Mouse (Mus musculus) skeletal muscle tissue, adult 2 months (tissue): ENCODE measurements around the gene H2-Q4.
"Not testable (repeated sequence)": the region's sequence is repeated elsewhere in the genome, so short reads cannot be mapped to it uniquely, and the experiment has no call there.

Source experiments
- DNase-seq: peaks from one replicate; pipeline ENCODE4 v3.0.0-alpha.2; 2012; ENCODE audit warnings: low read depth, low spot score

Gene H2-Q4

DNA sequence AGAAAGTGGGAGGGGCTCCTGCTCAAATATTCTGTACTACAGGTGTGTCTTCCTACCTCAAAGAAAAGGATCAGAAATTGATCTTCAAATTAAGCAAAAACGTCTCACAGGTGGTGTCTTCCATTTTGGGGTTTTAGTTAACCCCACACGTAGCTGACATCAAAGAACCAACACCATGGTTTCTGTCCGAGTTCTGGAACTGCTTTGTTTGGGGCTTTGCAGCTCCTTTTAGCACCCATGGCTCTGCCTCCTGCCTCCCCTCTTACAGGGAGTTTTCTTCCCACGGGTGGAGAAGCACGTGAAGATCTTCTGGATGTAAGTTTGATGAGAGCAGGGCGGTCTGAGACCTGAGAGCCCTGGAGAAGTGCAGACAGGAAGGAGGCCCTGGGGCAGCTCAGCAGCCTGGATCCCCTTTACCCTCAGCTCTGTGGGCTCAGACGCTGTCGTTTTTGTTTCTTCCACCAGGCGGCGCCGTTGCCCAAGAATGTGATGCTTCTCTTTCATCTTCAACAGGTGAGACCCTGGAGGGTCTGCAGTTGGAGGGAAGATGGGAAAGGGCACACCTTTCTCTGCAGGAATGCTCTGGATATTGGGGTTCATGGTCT, 40.9 kb downstream of the H2-Q4 start:
- not testable (repeated sequence) for DNase-seq

DNA sequence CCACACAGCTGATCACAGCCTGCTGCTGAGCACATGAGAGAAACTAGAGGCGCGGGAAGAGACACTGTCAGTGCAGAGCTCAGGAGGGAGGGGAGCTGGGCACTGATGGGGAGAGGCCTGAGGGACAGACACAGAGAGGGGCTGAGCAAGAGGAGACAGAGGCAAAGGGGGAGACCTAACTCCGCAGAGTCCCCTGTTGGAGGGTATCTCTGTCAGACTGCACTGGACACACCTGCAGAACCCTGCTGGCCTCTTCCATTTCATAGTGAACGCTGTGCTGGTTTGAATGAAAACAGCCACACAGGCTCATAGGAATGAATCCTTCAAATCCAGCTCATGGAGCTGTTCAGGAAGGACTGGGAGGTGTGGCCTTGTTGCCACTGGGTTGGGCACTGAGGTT, 41.9 kb downstream of the H2-Q4 start:
- not testable (repeated sequence) for DNase-seq

DNA sequence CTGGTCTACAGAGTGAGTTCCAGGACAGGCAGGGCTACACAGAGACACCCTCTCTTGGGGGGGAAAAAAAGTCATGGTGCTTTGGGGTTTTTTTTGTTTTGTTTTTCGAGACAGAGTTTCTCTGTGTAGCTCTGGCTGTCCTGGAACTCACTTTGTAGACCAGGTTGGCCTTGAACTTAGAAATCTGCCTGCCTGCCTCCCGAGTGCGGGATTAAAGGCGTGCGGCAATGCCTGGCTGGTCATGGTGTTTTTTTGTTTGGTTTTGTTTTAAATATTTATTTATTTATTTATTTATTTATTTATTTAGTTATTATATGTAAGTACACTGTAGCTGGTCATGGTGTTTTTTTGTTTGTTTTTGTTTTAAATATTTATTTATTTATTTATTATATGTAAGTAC, 42.9 kb downstream of the H2-Q4 start:
- DNase-seq: not testable (repeated sequence)

DNA sequence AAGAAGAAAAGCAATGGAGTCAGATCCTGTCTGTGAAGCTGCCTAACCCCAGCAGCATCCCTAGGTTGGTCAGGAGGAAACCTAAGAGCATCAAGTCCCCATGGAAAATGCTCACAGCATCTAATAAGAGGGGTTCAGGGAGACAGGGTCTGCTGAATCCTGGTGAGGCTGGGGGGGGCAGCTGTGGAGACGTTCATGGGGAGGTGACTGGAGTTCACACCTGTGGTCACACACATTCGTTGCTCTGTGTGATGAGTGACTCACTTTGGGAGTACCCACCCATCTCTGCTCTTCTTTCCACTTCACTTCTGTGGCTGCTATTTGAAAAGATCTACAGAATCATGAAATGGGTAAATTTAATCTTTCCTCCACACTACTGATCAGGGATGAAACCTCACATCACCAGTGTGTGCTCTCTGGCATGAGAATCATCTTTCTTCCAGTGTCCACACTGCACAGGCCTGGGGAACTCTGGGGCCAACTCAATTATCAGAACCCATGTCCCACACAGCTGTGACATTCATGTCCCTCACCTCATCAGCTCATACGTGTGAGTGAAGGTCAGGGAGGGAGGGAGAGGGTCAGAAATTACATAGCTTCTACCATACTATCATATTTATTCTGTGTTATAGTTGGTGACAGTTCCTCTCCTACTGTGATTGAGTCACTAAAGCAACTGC, 43.9 kb downstream of the H2-Q4 start:
- DNase-seq: not testable (repeated sequence)

DNA sequence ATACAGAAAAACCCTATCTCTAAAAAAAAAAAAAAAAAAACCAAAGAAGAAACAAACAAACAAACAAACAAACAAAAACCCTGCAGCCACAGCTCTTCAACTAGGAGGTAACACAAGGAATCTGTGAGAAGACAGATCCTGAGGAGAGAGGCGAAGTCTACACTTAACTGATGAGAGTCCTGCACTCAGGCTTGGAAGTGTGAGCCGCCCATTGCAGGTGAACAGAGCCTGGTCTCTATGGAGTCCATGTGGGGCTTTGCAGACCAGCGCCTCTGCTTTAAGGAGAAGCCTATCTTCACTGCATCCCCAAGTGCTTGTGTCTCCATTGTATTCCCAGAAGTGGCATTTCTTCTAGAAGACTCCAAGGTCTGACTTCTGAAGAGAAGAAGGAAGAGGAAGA, 44.7 kb downstream of the H2-Q4 start:
- not testable (repeated sequence) for DNase-seq

DNA sequence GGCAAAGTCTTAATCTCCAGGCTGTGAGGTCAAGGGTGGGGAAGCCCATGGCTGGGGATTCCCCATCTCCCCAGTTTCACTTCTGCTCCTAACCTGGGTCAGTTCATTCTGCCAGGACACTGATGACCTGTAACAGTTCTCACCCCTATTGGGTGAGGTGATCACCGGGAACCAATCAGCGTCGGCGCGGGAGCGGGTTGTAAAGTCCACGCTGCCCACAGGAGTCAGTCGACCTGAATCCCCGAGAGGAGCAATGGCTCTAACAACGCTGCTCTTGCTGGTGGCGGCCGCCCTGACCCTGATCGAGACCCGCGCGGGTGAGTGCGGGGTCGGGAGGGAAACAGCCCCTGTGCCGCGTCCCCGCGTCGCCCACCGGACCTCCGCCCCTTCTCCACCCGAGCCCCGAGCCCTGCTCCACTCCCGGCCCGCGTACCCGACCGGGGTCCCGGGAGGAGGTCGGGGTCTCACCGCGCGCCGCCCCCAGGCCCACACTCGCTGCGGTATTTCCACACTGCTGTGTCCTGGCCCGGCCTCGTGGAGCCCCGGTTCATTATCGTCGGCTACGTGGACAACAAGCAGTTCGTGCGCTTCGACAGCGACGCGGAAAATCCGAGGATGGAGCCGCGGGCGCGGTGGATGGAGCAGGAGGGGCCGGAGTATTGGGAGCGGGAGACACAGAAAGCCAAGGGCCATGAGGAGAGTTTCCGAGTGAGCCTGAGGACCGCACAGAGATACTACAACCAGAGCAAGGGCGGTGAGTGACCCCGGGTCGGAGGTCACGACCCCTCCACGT, 45.4 kb downstream of the H2-Q4 start, which contains the start of gene H2-Q6:
Gene H2-Q6, plus strand, starts transcription at position 227 of the 793 bp plus-strand sequence.
- peak; percentile 50 for DNase-seq

DNA sequence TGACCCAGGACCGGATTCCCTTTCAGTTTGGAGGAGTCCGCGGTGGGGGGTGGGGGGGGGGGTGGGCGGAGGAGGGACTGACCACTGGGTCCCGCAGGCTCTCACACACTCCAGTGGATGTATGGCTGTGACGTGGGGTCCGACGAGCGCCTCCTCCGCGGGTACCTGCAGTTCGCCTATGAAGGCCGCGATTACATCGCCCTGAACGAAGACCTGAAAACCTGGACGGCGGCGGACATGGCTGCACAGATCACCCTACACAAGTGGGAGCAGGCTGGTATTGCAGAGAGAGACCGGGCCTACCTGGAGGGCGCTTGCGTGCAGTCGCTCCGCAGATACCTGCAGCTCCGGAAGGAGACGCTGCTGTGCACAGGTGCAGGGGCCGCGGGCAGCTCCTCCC, 46.1 kb downstream of the H2-Q4 start:
- not testable (repeated sequence) for DNase-seq

DNA sequence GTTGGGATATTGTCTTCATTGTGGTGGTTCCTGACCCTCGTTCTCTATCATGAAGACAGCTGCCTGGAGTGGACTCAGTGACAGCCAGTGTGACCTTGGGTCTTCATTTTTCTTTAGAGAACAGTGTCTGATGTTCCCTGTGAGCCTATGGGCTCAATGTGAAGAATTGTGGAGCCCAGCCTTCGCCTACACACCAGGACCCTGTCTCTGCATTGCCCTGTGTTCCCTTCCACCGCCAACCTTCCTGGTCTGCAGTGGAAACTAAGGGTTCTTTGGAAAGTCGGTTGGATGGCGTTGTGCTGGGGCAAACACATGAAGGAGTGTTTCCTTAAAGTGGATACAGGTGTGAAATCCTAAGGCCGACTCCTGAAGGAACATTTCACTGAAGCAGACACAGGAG, 49.5 kb downstream of the H2-Q4 start:
- not testable (repeated sequence) for DNase-seq

DNA sequence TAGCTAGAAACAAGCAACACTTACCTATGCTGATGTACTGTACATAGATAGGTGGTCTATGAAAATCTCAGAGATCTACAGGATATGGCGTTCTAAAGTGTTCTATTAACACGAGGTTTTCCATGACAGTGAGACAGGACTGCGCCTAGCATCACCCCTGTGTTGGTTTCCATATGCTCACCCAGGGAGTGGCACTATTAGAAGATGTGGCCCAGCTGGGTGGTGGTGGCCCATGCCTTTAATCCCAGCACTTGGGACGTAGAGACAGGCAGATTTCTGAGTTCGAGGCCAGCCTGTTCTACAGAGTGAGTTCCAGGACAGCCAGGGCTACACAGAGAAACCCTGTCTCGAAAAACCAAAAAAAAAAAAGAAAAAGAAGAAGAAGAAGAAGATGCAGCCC, 51.3 kb downstream of the H2-Q4 start:
- DNase-seq: not testable (repeated sequence)

DNA sequence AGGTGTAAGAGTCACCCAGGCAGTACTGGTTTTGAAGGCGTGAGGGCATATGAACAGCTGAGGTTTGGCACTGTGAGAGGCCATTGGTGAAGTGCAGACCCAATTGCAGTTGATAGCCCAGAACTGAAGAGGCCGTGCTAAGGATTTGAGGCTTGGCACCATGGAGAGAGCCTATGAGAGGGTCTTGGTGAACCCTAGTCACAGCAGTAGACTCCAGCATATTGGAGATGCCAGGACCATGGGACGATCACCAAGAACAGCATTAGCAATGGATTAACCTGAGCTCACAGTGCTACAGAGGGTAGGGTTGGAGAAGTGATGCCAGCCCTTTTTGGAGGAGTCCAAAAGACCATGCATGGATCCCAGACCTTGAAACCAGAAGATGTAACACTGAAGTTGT, 52.8 kb downstream of the H2-Q4 start:
- DNase-seq: not testable (repeated sequence)

DNA sequence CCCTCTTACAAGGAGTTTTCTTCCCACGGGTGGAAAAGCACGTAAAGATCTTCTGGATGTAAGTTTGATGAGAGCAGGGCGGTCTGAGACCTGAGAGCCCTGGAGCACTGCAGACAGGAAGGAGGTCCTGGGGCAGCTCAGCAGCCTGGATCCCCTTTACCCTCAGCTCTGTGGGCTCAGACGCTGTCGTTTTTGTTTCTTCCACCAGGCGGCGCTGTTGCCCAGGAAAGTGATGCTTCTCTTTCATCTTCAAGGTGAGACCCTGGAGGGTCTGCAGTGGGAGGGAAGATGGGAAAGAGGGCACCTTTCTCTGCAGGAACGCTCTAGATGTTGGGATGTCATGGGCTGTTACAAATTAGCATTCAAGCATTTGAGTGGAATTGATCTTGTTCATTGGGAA, 55.4 kb downstream of the H2-Q4 start:
- DNase-seq: not testable (repeated sequence)
